Mouse (Mus musculus) liver (tissue): ENCODE results near the gene Maml1.

Source experiments
- DNase-seq: peaks from one replicate; pipeline ENCODE4 v3.0.0-alpha.2; 2020; ENCODE audit warnings: mixed read lengths

Gene Maml1

GRCm38 (mm10) chr11:50238324-50238723 lies 53.8 kb downstream of the Maml1 start, which contains the start of gene Ltc4s:
TSS of gene Ltc4s (minus strand) at chr11:50238616.
- peak; percentile 63 for DNase-seq

DNA sequence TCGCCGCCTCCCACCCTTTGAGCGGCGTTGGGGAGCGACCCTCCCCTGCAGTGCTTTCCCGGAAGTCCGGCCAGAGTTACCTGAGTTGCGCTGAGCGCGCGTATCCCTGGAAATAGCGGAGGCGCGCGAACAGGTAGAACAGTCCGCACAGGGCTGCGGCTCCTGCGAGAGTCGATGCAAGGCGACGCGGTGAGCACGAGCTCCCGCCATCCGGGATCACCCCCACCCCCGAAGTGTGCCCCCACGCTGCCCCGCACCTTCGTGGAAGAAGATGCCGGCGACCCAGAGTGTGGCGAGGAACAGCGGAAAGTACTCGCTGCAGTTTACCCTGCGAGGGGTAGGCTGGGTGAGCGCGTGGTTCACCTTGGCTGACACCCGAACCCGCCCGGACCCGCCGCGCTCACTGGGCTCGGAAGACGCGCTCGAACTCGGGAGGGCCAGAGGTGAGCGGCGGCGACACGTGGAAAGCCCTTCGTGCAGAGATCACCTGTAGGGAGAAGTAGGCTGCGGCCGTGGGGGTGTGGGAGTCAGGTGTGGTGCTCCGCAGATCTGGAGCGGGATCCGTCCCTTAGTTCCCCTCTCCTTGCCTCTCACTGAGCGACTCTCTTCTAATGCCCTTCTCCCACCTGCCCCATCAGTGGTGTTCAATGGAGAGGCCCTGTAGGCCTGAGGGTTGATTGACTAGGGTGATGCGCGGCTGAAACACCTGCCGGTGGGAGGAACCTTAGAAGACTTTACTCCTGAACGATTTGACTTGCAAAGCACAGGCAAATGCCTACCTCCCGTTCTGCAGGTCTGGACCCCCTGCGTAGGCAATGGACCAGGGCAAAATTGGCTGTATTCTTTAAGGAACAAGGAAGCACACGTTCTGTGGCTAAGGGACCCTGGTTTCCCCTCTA lies 54.9 kb downstream of the Maml1 start:
- no peak for DNase-seq

DNA sequence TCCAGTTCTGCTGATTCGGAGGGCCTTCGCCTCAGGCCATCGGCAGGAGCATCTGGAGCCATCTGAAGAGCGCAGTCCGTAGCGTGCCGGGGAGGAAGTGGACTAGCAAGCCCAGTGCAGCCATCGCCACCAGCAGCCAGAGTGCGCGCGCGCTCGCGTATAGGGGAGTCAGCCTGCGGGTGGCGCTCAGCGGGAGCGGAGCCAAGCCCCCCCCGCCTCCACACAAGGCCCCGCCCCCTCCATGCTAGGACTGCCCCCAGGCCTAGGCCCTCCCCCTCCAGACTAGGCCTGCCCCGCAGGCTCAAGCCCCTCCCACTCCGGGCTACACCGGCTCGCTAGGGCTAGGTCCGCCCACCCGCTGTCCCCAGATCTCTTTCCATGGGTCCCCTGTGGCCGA lies 55.6 kb downstream of the Maml1 start:
- peak; percentile 96 for DNase-seq

- no peak for DNase-seq
These were observed 57.5 kb downstream of the Maml1 start for GRCm38 (mm10) chr11:50234606-50235005.

- peak; percentile 30 for DNase-seq
These were observed 58.1 kb downstream of the Maml1 start for GRCm38 (mm10) chr11:50233993-50234392.

- DNase-seq = no peak
These were observed 59.1 kb downstream of the Maml1 start for GRCm38 (mm10) chr11:50233022-50233421.

DNA sequence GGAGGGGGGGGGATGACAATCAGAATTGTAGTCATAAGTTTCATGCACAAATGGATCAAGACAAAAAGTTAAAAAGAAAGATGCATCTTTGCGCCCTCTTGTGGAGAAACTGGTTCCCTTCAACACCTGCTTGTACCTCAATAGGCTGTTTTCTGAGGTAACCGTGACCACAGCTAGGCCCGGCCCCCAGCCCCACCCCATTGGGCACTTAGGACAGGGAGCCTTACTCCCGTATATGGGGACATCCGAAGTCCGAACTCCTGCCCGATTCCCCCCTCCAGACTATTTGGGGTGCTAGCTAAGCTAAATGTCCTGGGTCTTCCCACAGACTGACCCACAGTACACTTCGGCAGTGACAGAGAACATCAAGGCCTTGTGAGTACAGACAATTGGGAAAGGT lies 60.7 kb downstream of the Maml1 start:
- peak; percentile 64 for DNase-seq

- peak; percentile 22 for DNase-seq
These were observed 61.4 kb downstream of the Maml1 start for GRCm38 (mm10) chr11:50230481-50231304.

DNA sequence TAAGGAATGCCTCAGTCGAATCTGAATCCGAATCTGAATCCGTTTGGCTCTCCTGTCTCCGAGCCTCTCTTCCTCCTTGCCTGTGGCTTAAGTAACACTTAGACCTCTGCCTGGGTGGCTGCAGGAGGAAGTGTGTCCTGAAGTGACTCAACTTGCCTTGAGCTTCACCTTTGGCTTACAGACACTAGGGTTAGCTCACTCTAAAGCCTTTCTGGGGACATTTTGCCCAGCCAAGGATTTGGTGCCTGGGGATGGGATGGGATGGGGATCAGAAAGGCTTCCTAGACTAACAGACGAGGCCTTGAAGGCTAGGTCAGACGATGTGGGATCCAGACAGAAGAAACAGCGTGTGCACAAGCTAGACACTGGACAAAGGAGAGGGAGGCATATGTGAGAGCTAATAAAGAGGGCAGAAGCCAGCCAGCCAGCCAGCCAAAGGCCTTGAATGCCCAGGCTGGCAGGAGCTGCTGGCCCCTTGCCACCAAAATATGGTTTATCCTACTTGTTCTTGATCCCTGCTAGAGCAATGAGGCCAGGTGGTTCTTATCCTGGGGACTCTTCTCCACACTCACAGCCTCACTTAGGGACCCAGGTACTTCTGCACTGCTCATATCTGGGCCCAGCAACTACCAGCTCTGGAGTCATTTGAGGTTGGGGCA lies 62.7 kb downstream of the Maml1 start:
- DNase-seq = no peak

DNA sequence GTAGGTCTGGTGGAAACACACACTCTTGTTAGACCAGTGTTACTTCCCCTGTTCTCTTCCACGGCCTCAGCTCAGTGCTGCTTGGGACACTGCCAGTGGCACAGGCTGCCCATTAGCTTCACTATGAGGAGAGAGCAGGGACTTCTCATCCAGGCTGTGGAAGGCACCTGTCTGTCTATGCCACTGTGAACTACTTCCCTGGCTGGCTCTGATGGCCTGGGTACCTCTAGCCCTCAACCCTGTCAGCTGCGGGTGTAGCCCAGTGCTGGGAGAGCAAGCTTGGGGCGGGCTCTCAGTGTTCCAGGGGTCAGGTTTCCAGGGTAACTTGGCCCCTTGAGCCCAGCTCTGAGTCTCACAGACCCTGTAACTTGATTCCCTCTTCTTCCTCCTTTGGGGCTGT lies 63.3 kb downstream of the Maml1 start:
- DNase-seq = no peak

- DNase-seq = no peak
These were observed 64.4 kb downstream of the Maml1 start for GRCm38 (mm10) chr11:50227736-50228135.

DNA sequence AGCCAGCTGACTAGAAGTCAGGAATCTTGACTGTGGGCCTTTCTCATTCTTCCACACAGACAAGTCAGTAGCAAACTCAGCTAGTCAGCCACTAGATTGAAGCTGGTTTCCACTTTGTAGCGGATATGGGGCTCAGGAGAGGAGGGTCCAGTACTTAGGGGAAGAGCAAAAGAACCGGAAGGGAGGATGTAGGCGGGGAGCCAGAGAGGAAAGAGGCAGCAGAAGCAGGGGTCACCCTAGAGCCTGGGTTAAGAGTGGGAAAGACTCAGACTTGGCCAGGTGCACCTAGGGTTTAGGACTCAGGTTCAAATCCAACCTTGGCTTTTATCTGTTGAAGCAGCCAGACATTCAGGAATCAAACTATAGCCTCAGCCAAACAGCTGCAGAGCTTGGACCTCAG lies 64.9 kb downstream of the Maml1 start:
- DNase-seq = no peak

GRCm38 (mm10) chr11:50226406-50226805 lies 65.7 kb downstream of the Maml1 start:
- DNase-seq = no peak

DNA sequence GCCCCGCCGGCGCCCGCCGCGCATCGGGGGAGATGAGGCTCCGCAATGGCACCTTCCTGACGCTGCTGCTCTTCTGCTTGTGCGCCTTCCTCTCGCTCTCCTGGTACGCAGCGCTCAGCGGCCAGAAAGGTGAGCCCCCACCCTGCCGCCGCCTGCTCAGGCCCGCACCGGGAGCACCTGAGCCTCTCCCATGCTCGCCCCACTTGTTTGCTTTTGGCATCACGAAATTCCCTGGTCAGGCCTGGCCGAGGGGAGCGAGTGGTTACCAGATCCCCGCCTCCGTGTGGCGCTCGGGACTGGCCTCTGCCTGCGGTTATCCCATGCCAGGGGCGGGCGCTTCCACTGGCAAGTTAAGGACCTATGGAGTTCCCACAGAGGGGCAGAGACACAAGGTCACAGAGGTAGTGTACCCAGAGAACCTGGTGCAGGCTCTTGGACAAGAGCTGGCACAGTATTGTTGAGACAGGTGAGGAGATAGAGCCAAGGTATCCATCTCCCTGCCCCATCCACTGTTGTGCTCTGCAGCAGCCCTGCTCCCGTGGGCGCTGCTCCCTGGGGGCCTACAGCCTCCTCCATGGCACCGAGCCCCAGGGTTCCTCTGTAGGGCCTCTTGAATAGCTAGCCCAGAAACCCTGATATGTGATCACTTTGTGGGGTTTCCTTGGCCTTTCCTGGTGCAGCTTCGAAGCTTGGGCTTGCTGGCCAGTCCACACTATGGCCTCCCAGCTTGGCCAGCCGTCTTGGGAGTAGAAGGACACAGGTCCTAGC lies 66.3 kb downstream of the Maml1 start:
- peak; percentile 66 for DNase-seq

DNA sequence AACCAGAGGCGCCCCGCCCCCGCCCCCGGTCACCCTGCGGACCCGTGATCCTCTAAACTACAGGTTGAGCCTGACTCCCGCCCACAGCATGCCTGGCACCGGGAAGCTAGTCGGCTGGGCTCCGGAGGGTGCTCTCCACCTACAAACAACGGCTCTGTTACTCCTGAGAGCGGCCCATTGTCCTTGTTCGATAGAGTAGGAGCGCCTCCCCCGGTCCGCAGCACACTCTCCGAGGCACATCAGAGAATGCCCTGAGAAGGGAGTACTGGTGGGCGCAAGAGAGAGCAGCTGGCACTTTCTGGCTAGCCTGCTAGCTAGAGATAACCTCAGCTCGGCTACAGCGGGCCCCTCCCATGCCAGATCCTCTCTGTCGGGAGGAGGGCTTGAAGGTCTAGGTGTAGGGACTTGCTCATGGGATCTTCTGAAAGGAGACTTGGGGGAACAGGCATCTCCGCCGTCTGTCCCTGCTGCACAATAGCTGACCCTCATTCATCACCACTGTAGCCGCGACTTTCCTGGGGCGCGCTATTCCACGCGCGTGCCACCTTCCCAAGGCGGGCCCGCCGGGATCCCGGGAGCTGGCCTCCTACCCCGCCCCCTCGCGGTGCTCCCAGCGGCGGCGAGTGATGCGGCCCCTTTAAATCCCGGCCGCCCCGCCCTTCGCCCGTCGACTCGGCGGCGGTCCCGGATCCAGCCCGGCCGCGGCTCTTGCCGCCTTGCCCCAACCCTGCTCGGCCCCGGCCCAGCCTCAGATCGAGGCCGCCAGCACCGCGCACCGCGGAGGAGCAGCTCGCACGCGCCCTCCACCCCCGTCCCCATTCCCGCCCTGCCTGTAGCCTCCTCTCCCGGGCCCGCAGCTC lies 67.2 kb downstream of the Maml1 start:
- peak; percentile 94 for DNase-seq

DNA sequence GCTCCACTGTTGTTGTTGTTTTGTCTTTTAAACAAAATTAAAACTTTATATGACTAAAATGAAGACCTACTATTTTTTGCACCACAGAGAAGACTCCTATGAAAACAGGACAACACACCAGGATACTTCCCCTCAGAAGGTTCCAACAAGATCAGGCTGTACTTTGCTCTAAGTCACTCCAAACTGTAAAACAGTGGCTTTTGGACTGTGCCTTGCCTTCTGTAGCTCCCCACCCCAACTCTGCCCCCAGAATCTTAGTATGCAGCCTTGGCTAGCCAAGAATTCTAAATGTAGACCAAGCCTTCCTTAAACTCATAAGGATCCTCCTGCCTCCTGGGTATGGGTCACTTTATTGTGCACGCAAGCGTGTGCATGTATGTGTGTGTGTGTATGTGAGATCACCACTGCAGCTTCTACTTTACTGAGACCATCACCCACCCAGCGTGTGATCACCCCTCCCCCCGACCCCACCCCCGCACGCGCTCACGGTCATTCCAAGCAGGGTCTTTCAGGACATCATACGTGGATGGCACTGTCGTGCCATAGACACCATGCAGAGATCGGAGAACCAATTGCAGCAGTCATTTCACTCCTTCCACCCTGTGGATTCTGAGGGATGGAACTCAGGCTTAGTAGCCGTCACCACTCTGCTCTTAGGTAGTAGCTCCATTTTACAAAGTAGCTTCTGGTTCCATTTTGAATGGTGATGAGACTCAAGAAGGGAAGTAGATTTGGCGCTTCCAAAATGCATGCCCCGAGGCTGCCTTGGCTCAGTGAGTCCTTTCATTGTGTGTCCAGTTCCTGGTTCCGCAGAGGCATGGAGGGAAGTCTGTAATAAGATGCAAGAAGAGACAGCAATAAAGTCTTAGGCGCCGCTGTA lies 68.1 kb downstream of the Maml1 start:
- peak; percentile 29 for DNase-seq

- DNase-seq = no peak
These were observed 69.4 kb downstream of the Maml1 start for GRCm38 (mm10) chr11:50222559-50223276.

DNA sequence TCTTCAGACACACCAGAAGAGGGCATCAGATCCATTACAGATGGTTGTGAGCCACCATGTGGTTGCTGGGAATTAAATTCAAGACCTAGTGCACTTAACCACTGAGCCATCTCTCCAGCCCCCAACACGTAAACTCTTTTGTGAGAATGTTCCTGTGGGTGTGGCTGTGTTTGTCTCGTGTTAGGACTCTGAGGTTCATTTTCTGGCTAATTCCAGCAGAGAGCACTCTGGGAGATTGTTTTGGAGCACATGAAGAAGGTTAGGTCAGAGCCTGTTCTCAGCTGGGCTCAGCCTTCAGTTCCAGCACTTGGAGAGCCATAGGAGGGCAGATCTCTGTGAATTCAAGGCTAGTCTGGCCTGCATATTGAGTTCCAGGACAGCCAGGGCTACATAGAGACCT lies 72.3 kb downstream of the Maml1 start:
- DNase-seq = no peak

DNA sequence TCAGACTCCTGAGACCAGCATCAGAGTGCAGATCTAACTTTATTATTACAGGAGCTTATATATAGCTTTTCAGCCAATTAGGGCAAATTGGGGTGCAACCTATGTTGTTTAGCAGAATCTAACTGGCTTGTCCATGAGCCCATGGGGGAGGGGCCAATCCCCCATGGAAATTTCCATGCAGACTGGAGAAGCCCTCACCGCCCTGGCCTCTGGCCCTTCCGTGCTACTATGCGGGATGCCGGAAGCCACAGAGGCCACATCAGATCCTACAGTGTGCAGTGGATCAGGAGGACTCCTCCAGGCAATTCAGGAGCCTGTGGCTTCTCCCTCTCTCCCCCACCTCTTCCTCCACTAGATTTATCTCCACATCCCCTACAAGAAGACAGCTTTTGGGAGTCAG lies 74.3 kb downstream of the Maml1 start:
- no peak for DNase-seq
